Comparison of ENCODE assay signal across 15 mouse cellular contexts in the genomic region with DNA sequence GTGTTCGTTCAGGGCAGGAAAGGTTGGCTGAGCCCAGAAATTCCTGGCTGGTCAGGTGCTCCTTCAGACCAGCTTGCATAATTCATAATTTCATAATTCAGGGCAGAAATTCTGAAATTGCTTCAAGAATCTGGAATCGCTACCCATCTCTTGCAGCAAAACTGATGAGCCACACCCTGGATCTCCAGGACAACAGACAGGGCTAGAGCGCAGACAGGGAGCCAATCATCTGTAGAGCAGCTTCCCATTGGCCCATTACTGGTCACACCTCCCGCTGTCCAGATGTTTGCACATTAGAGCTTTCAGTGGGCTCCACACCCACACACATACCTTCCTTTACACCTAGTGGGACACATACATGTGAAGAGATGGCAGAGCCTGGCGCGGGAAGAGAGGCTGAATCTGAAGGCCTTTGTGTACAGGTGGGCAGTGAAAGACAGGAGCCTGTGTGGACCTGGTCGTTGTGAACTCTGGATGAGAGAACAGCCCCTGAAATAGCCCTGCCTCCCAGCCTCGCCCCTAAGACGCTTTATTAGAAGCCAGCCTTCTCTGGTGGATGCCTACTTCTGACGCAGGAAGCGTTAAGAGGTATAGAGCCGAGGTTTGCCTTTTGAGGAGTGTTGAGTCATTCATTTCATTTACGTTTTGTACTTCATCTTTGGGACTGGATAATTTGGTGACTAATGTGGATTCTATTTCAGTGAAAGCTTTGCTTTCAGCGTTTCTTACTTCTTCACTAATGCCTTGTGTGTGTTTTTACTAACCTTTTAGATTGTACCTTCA.
"Had no signal": no experiment of that assay in that cellular context is flagged by ENCODE, and none has a peak within 500 bp of the region (broad histone marks: within the 10 kb centered on the region; RNA-seq: fewer than 3 reads in every experiment).

No protein-coding gene starts in this region.

- ATAC-seq: intestine, postnatal 0 days; midbrain, embryonic 16.5 days had no signal

- H3K9ac ChIP-seq: limb, embryonic 13.5 days; liver, embryonic 14.5 days; lung, embryonic 14.5 days had no signal

- H3K4me1 ChIP-seq: limb, embryonic 13.5 days had no signal

- H3K27ac ChIP-seq: kidney, postnatal 0 days; limb, embryonic 13.5 days; liver, embryonic 14.5 days; macrophage had no signal

- H3K27me3 ChIP-seq: limb, embryonic 13.5 days had no signal

- H3K4me2 ChIP-seq: limb, embryonic 13.5 days; lung, embryonic 14.5 days; midbrain, embryonic 11.5 days had no signal

- H3K4me3 ChIP-seq: limb, embryonic 13.5 days; megakaryocyte, embryonic 14.5 days had no signal

- DNase-seq: kidney, adult 9 months; kidney, postnatal 36 days; layer of hippocampus, adult 9-11 months; left cerebral cortex, postnatal 4 days; lung, embryonic 14.5 days; right cerebral cortex, postnatal 14 days; thymus, postnatal 4 days had no signal
